Mouse (Mus musculus) liver, embryonic 11.5 days (tissue): ENCODE data around the gene Adh6b. TPM values are rescaled to one million over a fixed set of nuclear protein-coding genes. Genes with fewer than 3 reads are reported as not detected.

Source experiments
- polyA plus RNA-seq: library from polyadenylated mRNA; unstranded; fragments of >200 nt; fragmentation: Nextera tagmentation; extraction: Ambion mirVana; gene quantifications from 2 replicates; pipeline ENCODE4 v1.2.1, GENCODE M21; 2014

The Adh6b gene
- polyA plus RNA-seq, 1 experiment from 2014 or later: 0.89 TPM

Other genes with a start within 250 kb of the Adh6b start
- gene Trmt10a, start 198.3 kb upstream of the Adh6b start, polyA plus RNA-seq: 13.1 and 13.5 TPM in 2 replicates
- gene Mttp, start 196.8 kb upstream of the Adh6b start, polyA plus RNA-seq: 45.0 and 53.2 TPM in 2 replicates
- not detected in 2 replicates for gene 4930579F01Rik, start 147.9 kb upstream of the Adh6b start, polyA plus RNA-seq
- gene Adh7, start 124.0 kb upstream of the Adh6b start, polyA plus RNA-seq: 0.12 and 0.13 TPM in 2 replicates
- gene Adh1, start 80.8 kb upstream of the Adh6b start, polyA plus RNA-seq: 0.83 and 1.4 TPM in 2 replicates
- gene Adh6a, start 28.5 kb upstream of the Adh6b start, polyA plus RNA-seq: not detected in 2 replicates
- not detected in 2 replicates for gene Adh4, start 73.7 kb downstream of the Adh6b start, polyA plus RNA-seq
- 176 and 184 TPM in 2 replicates for gene Adh5, start 101.3 kb downstream of the Adh6b start, polyA plus RNA-seq
- gene Metap1, start 147.7 kb downstream of the Adh6b start, polyA plus RNA-seq: 51.8 and 54.1 TPM in 2 replicates
- 442 and 454 TPM in 2 replicates for gene Eif4e, start 184.4 kb downstream of the Adh6b start, polyA plus RNA-seq